11 mouse cellular contexts compared by ENCODE assay signal in the genomic region with DNA sequence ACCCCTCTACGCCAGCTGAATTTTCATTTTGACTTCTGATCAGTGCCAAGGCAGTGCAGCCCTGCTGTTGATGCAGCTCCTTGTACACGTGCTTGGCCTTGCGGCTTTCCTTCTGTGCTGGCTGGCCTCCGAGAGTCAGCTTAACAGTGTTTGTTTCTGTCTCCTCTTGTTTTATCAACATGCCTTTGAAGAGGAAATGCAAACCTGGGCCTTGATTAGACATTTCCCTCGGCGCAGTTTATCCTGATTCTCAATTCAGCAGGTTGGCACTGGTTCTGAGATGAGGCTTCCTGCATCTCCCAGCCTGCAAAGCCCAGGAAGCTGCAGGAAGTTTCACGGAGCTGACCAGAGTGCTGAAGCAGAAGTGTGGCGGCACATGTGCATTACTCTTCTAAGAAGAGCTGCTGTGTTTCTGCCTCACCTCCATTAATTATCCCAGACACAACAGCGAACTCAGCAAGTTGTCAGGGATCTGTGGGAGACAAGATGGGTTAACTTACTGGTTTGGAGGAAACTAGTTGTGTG.
DNase-seq lines count a peak whose midpoint lies in the region; ATAC-seq lines count a peak whose summit lies in the region.
"Had no signal": no experiment of that assay in that cellular context is flagged by ENCODE, and none has a peak within 500 bp of the region (broad histone marks: within the 10 kb centered on the region; RNA-seq: fewer than 3 reads in every experiment).

No protein-coding gene starts in this region.

- ATAC-seq in kidney, embryonic 16.5 days (ENCODE audit: low FRiP score, low TSS enrichment): no peak
- ATAC-seq in limb, embryonic 11.5 days (ENCODE audit: insufficient number of reproducible peaks, low FRiP score, low TSS enrichment, low read depth): no peak
- ATAC-seq in forebrain, embryonic 12.5 days (ENCODE audit: low FRiP score): no peak
- ATAC-seq: intestine, embryonic 16.5 days had no signal

- no peaks in the 10 kb centered on the region for H3K4me1 ChIP-seq in kidney, embryonic 16.5 days (ENCODE audit: insufficient read depth, low read length)
- no peaks in the 10 kb centered on the region for H3K4me1 ChIP-seq in limb, embryonic 11.5 days (ENCODE audit: control insufficient read depth, insufficient read depth, low read length)
- H3K4me1 ChIP-seq in forebrain, embryonic 12.5 days: no peaks in the 10 kb centered on the region
- H3K4me1 ChIP-seq: liver, embryonic 13.5 days; neural tube, embryonic 13.5 days had no signal

- no peak overlapping the region for H3K9ac ChIP-seq in kidney, embryonic 16.5 days (replicated peaks; ENCODE audit: low read length)
- H3K9ac ChIP-seq in limb, embryonic 11.5 days (ENCODE audit: low read length): no peak overlapping the region
- H3K9ac ChIP-seq in forebrain, embryonic 12.5 days: no peak overlapping the region
- H3K9ac ChIP-seq: liver, embryonic 13.5 days; neural tube, embryonic 13.5 days had no signal

- H3K9me3 ChIP-seq in kidney, embryonic 16.5 days (ENCODE audit: low read length): no peaks in the 10 kb centered on the region
- no peaks in the 10 kb centered on the region for H3K9me3 ChIP-seq in limb, embryonic 11.5 days (ENCODE audit: control insufficient read depth, low read length)
- H3K9me3 ChIP-seq in forebrain, embryonic 12.5 days: no peaks in the 10 kb centered on the region
- H3K9me3 ChIP-seq: liver, embryonic 13.5 days; neural tube, embryonic 13.5 days had no signal

- no peak overlapping the region for H3K4me3 ChIP-seq in kidney, embryonic 16.5 days (ENCODE audit: low read length)
- no peak overlapping the region for H3K4me3 ChIP-seq in limb, embryonic 11.5 days (ENCODE audit: low read depth, low read length)
- H3K4me3 ChIP-seq in forebrain, embryonic 12.5 days (replicated peaks): no peak overlapping the region
- H3K4me3 ChIP-seq: liver, embryonic 13.5 days; neural tube, embryonic 13.5 days had no signal

- H3K36me3 ChIP-seq in kidney, embryonic 16.5 days (ENCODE audit: insufficient read depth, low read length): no peaks in the 10 kb centered on the region
- no peaks in the 10 kb centered on the region for H3K36me3 ChIP-seq in limb, embryonic 11.5 days (ENCODE audit: control insufficient read depth, insufficient read depth, low read length)
- no peaks in the 10 kb centered on the region for H3K36me3 ChIP-seq in forebrain, embryonic 12.5 days (replicated peaks)
- H3K36me3 ChIP-seq: liver, embryonic 13.5 days; neural tube, embryonic 13.5 days had no signal

- no peak overlapping the region for H3K27ac ChIP-seq in kidney, embryonic 16.5 days (ENCODE audit: low read length)
- no peak overlapping the region for H3K27ac ChIP-seq in limb, embryonic 11.5 days (replicated peaks; ENCODE audit: low read depth, low read length)
- no peak overlapping the region for H3K27ac ChIP-seq in forebrain, embryonic 12.5 days
- H3K27ac ChIP-seq: liver, embryonic 13.5 days; neural tube, embryonic 13.5 days had no signal

- 49% methylated on average over 9 of the region's 9 CpGs for WGBS in kidney, embryonic 16.5 days
- WGBS in limb, embryonic 11.5 days: 52% methylated on average over 9 of the region's 9 CpGs
- WGBS in forebrain, embryonic 12.5 days: 58% methylated on average over 9 of the region's 9 CpGs

- H3K27me3 ChIP-seq in kidney, embryonic 16.5 days (ENCODE audit: insufficient read depth, low read length): no peaks in the 10 kb centered on the region
- no peaks in the 10 kb centered on the region for H3K27me3 ChIP-seq in limb, embryonic 11.5 days (ENCODE audit: control insufficient read depth, insufficient read depth, low read length)
- H3K27me3 ChIP-seq in forebrain, embryonic 12.5 days: no peaks in the 10 kb centered on the region
- H3K27me3 ChIP-seq: liver, embryonic 13.5 days; neural tube, embryonic 13.5 days had no signal

- DNase-seq in kidney, adult 9 months: peak; percentile 8
- peak; percentile 5 for DNase-seq in Muller cell, postnatal 12 days (ENCODE audit: inconsistent ontology term)
- DNase-seq in embryo, embryonic 10.5 days (ENCODE audit: low spot score): peak; percentile 69
- DNase-seq in limb, embryonic 11.5 days (ENCODE audit: low spot score): peak; percentile 82
- DNase-seq in c-Kit-positive CD71-positive TER-119-positive erythroid progenitor cells, embryonic 14.5 days (ENCODE audit: low spot score): no peak
- no peak for DNase-seq in frontal cortex, adult 2 months (ENCODE audit: extremely low spot score in 1 of 2, low spot score in 1 of 2)
- DNase-seq: liver, embryonic 13.5 days had no signal

- no peak overlapping the region for H3K4me2 ChIP-seq in kidney, embryonic 16.5 days (replicated peaks; ENCODE audit: low read depth, low read length)
- no peak overlapping the region for H3K4me2 ChIP-seq in limb, embryonic 11.5 days (ENCODE audit: low read depth, severe bottlenecking)
- no peak overlapping the region for H3K4me2 ChIP-seq in forebrain, embryonic 12.5 days
- H3K4me2 ChIP-seq: liver, embryonic 13.5 days; neural tube, embryonic 13.5 days had no signal

Comparison
In these comparisons a context has a peak if more than half of its experiments do, and no peak if none do; other contexts are left out.
1. DNase-seq: peak in kidney, adult 9 months (single experiment), Muller cell, postnatal 12 days (single experiment), embryo, embryonic 10.5 days (single experiment) and limb, embryonic 11.5 days (single experiment); none in c-Kit-positive CD71-positive TER-119-positive erythroid progenitor cells, embryonic 14.5 days (single experiment) and frontal cortex, adult 2 months (0 of 2).